Mouse (Mus musculus) layer of hippocampus, postnatal 10 days (tissue): ENCODE results near the gene Krtcap2. TPM values are rescaled to one million over a fixed set of nuclear protein-coding genes. Genes with fewer than 3 reads are reported as not detected.

Source experiments
- DNase-seq, 2 experiments: peaks; one replicate each; pipeline ENCODE4 v3.0.0; 2021; ENCODE audit warnings: low spot score in 2 of 2
- total RNA-seq, 2 experiments: library from RNA; stranded (reverse); gene quantifications; 2 replicates each; pipeline ENCODE4 v1.2.3; 2021

Krtcap2 gene
- total RNA-seq, 2 experiments from 2014 or later, result 72.8 to 95.1 TPM

GRCm38 (mm10) chr3:89279153-89279890, 33.6 kb downstream of the Krtcap2 start:
- DNase-seq, result peak; percentile 71 to 74

DNA sequence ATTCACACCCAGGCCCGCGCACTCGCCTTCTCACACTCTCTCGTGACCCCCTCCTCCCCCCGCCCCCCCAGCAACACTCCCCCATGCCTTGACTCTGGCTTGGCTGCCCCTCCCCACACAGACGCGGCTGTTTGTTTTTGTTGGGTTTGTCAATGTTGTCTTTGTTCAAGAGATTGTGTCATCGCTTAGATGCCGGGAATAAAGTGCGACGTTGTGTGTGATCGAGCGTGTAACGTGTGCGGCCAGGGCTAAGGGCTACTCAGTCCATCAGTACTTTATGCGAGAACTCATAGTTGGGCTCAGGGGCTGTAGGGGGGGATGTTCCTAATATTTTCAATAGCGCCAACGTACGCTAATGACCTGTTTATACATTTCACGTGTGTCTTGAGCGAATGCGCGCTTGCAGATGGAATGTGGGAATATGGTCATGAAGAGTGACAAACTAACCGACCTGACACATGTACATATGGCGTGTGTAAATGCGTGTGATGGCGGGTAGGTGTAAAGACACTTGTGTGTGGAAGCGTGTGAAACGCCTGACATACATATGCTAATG, 34.4 kb downstream of the Krtcap2 start:
- peak in 1 of 2 experiments; percentile 34 for DNase-seq

GRCm38 (mm10) chr3:89280606-89281511, 35.1 kb downstream of the Krtcap2 start, which contains the start of gene Efna1:
TSS of gene Efna1 (minus strand) at chr3:89281142.
- peak; percentile 29 to 50 for DNase-seq

DNA sequence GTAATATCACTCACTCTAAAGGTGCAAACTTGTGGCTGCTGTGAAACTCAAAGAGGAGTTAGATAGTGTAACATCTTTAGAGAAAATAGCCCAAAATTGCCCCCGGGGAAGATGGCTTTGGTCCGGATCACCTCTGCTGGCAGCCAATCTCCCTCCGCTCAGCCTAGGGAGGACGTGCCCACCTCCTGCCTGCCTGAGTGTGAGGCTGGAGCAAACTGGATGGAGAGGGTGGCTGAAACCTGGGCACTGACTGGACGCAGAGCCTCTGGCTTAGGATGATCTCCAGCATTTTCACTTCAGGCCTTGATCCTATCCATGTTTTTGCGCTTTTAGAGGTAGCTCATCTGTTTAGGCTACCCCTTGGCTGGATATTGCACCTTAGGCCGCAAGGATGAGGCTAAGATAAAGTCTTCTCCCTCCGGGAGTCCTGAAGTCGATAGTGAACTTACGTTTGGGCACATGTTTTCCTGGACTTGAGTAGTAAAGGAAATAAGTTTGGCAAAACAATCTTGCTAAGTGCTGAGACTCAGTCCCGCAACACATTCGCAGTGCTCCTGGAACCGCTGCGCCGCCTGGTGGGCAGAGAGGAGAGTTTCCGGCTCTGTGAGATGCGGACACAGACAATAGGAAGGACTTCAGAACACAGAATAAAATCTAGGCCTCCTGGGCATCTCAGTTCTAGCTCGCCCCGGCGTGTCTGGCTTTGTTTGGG, 36.0 kb downstream of the Krtcap2 start:
- peak; percentile 84 to 90 for DNase-seq

- DNase-seq, result no peak
These were observed 36.5 kb downstream of the Krtcap2 start for GRCm38 (mm10) chr3:89282291-89282643.

DNA sequence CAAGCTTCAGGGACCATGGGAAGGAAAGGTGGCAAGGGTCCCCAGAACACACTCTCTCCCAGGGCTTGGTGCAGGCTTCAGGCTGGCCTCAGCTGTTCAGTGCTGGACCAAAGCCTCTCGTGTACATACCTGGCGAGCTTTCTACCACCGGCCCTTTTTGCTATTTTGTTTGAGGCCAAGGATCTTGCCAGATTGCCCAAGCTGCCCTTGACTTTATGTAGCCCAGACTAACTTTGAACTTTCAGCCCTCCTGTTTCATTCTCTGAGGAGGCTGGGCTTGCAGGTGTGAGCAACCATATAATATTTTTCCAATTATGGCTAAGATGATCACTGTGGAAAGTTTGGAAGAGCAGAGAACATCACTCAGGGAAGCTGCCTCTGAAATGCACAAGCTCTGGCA, 38.5 kb downstream of the Krtcap2 start:
- no peak for DNase-seq

GRCm38 (mm10) chr3:89285526-89285925, 39.8 kb downstream of the Krtcap2 start:
- no peak for DNase-seq

- no peak for DNase-seq
These were observed 41.5 kb downstream of the Krtcap2 start for GRCm38 (mm10) chr3:89287286-89287685.

- DNase-seq, result no peak
These were observed 42.8 kb downstream of the Krtcap2 start for GRCm38 (mm10) chr3:89288503-89288928.

GRCm38 (mm10) chr3:89291874-89292273, 46.1 kb downstream of the Krtcap2 start:
- no peak for DNase-seq

- DNase-seq, result no peak
These were observed 46.5 kb downstream of the Krtcap2 start for GRCm38 (mm10) chr3:89292303-89292702.

DNA sequence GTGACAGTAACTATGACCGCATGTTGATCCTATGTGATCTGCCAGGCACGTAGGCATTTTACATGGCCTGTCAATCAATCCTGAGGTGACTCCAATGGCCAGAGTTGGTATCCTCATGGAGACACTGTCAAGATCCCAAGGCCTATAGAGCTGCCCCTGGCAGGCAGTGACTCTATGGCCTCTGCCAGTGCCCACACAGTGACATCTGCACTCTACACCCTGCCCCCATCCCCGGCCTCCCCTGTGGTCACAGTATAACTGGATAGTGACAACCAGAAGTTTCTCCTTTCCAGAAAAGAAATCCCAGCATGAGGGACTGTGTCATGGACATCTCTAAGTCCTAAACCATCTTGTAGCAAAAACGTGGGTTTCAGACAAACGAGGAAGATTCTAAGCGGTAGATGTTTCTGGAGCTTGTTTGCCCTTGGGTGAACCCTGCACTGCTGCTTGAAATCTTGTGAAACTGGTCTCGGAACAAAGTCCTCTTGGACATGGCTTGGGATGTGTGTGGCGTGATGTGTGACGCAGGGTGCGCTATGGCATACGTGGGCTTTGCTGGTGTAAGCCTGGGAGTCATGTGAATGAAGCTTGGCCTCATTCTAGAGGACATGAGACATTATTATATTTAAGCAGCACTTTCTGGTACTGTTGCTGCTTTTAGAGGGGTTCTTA, 47.6 kb downstream of the Krtcap2 start:
- DNase-seq, result no peak

GRCm38 (mm10) chr3:89294195-89294594, 48.4 kb downstream of the Krtcap2 start:
- no peak for DNase-seq

DNA sequence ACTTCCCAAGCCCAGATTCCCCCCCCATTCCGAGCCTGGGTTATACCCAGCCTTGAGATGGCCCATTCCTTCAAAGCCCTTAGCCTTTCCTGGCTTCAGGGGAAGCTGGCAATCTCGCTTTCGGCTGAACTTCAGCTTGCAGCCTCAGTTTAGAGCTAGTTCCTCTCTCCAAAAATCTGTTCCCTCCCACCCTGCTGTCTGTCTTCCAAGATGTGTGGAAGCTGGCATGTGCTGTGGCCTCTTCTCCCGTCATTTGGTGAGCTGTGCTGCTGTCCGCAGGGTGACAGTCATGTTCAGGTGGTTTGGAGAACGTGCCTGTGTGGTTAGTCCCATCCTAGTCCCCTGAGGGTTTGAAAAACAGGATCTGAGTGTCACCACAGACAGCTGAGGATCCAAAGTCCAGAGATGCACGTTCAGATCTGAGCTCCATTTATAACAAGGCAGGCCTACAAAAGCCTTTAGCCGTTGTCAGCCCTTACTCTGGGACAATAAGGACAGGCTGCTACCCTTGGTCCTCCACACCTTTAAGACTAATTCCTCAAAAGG, 50.0 kb downstream of the Krtcap2 start:
- no peak for DNase-seq

DNA sequence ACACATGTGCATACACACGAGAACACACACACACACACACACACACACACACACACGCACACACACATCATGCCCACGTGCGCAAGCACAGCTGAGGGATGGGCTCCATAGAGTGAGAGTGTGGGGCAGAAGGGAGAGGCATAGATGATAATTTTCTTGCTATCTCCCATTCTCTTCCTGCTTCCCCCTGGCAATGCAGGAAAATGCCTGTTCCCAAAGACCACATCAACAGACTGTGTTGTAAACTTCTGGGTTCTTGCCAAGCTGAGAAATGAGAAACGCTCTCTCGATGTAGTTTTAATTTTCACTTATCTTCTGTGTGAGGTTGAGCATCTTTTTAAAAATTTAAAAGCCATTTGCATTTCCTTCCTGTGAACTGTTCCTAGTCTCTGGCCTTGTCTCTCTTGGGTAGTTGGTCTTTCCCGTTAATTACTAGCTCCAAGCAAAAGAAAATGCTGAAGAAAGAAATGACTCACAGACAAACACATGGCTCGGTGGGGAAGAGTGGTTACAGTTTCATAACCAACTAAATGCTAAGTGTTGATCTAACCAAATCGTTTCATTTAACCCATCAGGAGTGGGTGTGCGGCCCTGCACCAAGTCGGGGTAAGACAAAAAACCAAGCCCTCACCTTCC, 51.1 kb downstream of the Krtcap2 start:
- no peak for DNase-seq

DNA sequence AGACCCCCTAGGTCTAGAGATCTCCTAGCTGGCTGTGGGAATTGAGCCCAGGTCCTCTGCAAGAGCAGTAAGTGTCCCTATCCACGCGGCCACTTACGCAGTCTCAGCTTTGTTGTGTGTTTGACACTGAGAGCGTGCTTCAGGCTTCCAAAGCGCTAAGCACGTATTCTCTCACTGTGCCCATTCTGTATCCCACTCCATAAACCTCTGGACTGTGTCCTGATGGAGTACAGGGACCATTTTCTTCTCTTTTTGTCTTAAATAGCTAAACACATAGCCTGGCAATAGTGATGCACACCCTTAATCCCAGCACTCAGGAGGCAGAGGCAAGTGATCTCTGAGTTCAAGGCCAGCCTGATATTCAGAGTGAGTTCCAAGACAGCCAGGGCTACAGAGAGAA, 53.1 kb downstream of the Krtcap2 start:
- no peak for DNase-seq

DNA sequence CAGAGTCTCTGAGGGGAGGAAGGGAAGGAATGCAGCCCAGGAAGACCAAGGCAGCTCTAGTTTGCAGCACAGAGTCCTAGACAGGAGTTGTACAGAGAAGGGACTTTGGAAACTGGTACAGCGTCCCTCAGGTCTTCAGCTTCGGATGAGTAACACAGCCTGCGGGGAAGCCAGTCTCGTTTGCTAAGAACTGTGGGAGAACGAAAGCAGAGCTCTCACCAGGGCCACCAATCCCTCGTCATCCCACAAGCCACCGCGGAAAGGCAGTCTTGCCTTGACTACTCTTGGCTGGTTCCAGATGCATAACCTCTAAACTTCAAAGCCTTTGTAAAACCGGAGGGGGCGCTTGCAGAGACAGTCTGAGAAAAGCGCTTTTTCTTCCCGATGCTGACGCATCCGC, 53.7 kb downstream of the Krtcap2 start:
- DNase-seq, result no peak
